Mouse (Mus musculus) hindbrain, embryonic 13.5 days (tissue): ENCODE results near the gene Hoxb2. TPM values are rescaled to one million over a fixed set of nuclear protein-coding genes. Genes with fewer than 3 reads are reported as not detected.
A peak's percentile ranks its signal among the peaks of the same experiment; 100 is the strongest.

ENCODE experiments used
- microRNA counts: library from miRNA; unstranded; fragments of <30 nt; microRNA quantifications from one replicate; lab custom pipeline; 2016
- microRNA-seq: library from miRNA; unstranded; fragments of <30 nt; microRNA quantifications from one replicate; pipeline ENCODE4, GENCODE M21; 2016
- polyA plus RNA-seq: library from polyadenylated mRNA; unstranded; fragments of >200 nt; fragmentation: Nextera tagmentation; extraction: Ambion mirVana; gene quantifications from 2 replicates; pipeline ENCODE4 v1.2.1, GENCODE M21; 2015

Hoxb2 gene
- polyA plus RNA-seq, 1 experiment from 2014 or later: 47.2 TPM

MicroRNAs within 50 kb of the gene (microRNA counts, 519-probe panel; counts per million panel counts)
- 5,299 counts per million, percentile 90 among the panel's probes with 10 or more counts for microRNA mmu-miR-10a (lab: Ali Mortazavi, UCI)

Small RNA genes lying within 50 kb of the gene (microRNA-seq; reads per million reads assigned to microRNA genes)
- 97,277 reads per million, percentile 100 among the genes with 10 or more reads in this experiment for gene Mir10a

Other genes starting within 250 kb of the Hoxb2 start
- gene Calcoco2, start 238.6 kb upstream of the Hoxb2 start, polyA plus RNA-seq: not detected in 2 replicates
- 0.22 and 0.26 TPM in 2 replicates for gene Ttll6, start 216.7 kb upstream of the Hoxb2 start, polyA plus RNA-seq
- not detected in 2 replicates for gene Hoxb13, start 156.2 kb upstream of the Hoxb2 start, polyA plus RNA-seq
- 4.8 and 7.2 TPM in 2 replicates for gene Hoxb9, start 79.1 kb upstream of the Hoxb2 start, polyA plus RNA-seq
- 19.2 and 27.2 TPM in 2 replicates for gene Hoxb8, start 68.6 kb upstream of the Hoxb2 start, polyA plus RNA-seq
- gene Hoxb7, start 63.9 kb upstream of the Hoxb2 start, polyA plus RNA-seq: 21.5 and 33.2 TPM in 2 replicates
- 81.9 and 132 TPM in 2 replicates for gene Hoxb6, start 58.0 kb upstream of the Hoxb2 start, polyA plus RNA-seq
- 196 and 216 TPM in 2 replicates for gene Hoxb5, start 47.2 kb upstream of the Hoxb2 start, polyA plus RNA-seq
- 9.5 and 11.3 TPM in 2 replicates for gene Hoxb4, start 32.3 kb upstream of the Hoxb2 start, polyA plus RNA-seq
- 11.9 and 14.5 TPM in 2 replicates for gene Hoxb3, start 27.2 kb upstream of the Hoxb2 start, polyA plus RNA-seq
- gene Hoxb1, start 15.2 kb downstream of the Hoxb2 start, polyA plus RNA-seq: 0.30 and 0.74 TPM in 2 replicates
- gene Skap1, start 114.1 kb downstream of the Hoxb2 start, polyA plus RNA-seq: 6.3 and 6.9 TPM in 2 replicates